Mouse (Mus musculus) left cerebral cortex, adult 11 months (tissue): ENCODE results near the gene Gpr182.

ENCODE experiments used
- DNase-seq: peaks from one replicate; pipeline ENCODE4 v3.0.0; 2022; ENCODE audit warnings: low spot score

The Gpr182 gene

DNA sequence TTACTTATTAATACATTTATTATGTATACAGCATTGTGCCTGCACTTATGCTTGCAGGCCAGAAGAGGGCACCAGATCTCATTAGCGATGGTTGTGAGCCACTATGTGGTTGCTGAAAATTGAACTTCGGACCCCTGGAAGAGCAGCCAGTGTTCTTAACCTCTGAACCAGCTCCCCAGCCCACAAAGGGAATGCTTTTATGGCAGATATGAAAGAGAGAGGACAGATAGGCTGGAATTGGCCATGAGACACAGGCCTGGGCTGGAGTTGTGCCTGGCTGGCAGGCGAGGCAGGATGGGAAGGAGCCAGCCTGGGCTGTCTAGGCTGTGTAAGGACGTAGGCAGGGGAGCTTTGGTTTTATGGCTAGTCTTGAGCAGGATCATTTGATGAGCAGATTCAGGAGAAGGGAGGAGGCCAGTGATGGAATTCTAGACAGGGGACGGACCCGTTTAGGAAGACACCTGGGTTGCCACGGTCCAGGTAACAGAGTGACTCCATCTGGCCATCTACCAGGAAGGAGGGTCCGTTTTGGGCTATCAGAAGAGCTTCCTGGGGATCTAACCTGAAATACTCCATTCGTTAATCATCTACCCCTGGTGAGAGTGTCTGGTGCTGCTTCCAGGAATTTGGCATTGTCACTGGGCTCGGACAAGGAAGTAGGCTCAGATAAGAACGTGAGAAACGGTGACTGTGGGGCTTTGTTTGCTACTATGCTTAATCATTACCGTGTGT lies 13.2 kb downstream of the Gpr182 start:
- no peak for DNase-seq

DNA sequence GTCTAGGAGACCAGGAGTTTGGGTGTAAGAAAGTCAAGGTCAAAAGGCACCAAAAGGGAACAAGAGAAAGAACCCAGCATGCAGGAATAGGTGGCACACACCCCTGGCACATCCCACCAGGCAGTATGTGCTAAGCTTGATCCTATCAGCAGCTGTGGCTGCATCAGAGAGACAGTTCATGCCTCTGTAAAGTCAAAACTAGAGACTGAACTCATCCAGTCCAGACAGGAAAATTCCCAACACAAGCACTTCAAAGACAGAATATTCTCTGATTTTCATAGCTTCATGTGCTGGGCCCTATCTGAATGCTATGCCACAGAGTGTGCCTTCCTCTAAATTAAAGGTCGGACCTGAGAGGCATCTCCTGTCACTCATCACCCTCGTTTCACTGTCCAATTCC lies 14.0 kb downstream of the Gpr182 start:
- DNase-seq = no peak

DNA sequence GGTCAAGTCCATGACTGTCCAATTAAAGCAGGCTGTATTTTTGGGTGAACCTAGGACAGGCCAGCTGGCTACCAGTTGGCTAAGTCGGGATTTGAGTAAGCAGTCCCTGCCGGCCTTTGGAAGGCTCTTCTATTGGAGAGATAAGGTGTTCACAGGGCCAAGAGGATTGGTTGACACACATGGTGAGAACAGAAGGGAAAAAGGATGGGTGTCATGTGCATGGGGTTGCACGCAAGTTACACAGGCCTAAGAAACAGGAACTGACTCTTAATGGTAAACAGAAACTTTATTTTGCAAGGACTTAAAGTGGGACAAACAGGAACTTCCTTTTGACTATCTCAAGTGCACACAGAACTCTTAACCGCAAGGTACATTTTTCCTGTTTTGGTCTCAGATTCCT lies 14.6 kb downstream of the Gpr182 start:
- DNase-seq = no peak

DNA sequence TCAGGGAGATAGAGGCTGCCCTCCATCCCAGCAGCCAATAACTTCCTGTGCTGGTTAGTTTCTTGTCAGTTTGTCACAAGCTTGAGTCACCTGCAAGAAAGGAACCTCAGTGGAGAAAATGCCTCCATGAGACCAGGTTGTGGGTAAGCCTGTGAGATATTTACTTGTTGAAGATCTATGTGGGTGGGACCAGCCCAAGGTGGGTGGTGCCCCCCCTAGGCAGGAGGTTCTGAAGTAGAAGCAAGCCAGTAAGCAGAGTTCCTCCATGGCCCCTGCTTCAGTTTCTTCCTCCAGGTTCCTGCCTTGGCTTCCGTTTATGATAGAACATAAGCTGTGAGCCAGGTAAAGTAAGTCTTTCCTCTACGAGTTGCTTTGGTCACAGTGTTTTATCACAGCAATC lies 15.3 kb downstream of the Gpr182 start:
- DNase-seq = no peak

DNA sequence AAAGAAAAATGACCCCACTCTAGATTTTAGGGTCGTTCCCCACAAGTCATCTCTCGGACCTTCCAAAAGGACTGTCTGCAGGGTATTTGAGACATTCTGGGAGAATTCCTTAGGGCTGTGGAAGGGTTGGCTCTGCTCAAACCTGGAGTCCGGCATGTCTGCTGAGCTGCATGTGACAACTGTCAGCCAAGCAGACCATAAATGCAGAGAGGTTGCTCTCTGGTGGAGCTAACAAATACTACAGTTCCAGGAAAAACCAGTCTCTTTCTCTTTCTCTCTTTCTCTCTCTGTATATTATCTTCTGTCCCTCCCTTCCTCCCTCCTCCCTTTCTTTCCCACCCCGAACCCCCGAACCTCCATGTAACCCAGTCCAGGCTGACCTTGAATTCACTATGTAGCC lies 17.1 kb downstream of the Gpr182 start:
- DNase-seq = no peak

DNA sequence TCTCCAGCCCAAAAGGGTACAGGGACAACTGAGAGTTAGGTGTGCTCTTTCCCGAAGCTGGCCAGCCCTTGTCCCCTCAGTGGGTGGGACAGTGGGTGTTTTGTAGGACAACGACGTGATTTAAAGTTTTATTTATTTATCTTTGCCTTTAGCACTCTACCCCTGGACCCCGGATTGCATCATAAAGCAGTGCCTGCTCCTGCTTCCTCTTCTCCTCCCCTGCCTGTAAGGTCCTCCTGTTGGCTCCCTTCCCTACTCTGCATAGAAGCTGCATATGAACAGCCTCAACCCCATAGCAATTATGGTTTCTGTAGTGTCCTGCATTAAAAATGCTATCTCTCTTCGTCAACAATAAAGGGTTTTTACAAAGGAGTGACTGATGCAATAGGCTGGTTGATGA lies 20.1 kb downstream of the Gpr182 start:
- DNase-seq = no peak

DNA sequence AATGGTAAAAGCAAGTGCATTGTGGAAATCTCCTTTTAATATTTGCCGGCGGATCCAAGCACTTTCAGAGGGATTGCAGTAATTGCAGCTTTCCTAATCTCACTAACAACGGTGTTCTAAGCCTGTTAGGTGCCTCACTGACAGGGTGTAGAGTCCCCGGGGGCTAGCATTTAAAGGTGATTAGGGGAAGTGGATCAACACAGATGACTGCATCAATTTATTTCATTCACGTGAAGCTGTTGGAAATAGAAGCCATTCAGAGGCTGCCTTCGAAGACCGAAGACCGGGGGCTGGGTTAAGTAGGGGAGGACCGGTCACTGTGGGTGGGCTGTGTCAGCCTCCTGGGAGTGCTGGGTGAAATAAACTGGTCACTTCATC lies 20.6 kb downstream of the Gpr182 start:
- no peak for DNase-seq

DNA sequence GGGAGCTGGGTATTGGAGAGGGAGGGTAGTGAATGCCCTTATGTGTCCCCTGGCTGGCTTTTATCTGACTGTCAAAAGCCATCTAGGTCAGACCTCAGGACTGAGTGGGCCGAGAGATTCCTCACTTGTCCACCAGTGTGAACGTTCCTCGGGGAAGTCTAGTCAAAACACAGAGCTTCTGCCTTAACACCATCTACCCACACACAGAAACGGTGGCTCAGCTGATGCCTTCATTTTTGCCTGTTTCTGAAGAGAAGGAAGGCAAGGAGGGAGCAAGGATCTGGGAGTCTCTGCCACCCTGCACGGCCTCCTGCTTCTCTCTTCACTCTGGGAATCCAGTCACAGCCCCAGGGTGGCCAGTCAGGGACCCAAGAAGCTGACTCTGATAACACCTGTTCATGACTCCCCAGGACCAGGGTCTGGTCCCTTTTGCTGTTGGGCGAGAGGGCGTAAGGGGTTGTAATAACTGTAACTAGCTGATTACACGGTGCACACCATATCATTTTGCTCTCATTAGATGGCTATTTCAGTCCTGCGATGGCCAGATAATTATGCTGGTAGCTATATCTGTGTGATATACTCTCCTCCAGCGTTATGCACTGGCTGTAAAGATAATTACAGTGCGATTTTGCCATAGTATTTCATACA lies 21.1 kb downstream of the Gpr182 start:
- DNase-seq = no peak

DNA sequence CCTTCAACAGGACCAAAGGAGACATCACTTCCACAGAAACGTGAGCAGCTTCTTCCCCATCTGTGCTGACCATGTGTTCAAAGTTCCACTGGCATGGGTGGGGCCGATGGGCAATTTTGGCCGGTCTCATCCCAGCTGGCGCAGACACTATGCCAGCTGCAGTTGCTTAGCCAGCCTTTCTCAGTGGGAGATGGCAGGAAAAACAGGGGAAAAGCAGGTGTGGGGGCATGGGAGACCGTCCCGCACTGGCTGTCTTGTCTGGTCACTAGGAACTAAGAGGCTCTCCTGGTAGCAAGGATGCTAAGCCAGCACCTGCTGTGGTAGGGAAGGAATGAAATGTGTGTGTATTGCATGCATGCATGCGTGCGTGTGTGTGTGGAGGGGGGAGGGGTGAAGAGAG lies 23.1 kb downstream of the Gpr182 start:
- no peak for DNase-seq

DNA sequence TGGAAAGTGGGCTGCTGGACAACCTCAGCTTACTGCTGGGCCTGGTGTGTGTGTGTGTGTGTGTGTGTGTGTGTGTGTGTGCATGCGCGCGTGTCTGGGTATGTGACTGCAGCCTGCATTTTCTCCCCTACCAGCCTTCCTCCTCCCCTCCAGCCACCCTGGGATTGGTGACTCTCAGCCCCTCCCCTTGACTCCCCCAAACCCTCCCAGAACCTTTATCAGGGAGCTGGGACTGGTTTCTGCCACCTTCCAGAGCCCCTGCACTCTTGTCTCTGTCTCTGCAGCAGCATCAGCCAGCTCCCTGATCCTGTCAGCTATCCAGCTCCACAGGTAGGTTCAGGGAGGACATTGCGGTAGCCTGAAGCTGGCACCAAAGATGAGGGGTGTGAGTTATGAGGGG lies 26.4 kb downstream of the Gpr182 start:
- no peak for DNase-seq

DNA sequence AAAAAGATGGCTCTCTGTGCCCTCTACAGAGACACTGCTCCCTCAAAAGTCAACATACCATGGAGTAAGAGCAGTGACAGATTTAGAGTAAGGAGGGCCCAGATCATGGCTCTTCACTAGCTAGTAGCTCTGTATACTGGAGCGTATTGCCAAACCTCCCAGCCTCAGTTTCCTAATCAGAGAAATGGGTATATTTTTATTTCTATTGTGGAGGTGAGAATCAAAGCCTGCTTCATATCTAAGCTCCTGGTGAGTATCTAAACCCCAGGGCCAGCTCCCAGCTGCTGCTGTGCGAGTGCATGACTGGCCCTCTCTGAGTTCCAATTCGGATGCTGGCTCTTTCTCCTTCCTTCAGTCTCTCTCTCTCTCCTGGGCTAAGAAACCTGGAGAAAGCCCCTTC lies 27.4 kb downstream of the Gpr182 start, which contains the start of gene Tac2:
Tac2 (plus strand) TSS at position 301 of the 400 bp plus-strand sequence.
- no peak for DNase-seq

DNA sequence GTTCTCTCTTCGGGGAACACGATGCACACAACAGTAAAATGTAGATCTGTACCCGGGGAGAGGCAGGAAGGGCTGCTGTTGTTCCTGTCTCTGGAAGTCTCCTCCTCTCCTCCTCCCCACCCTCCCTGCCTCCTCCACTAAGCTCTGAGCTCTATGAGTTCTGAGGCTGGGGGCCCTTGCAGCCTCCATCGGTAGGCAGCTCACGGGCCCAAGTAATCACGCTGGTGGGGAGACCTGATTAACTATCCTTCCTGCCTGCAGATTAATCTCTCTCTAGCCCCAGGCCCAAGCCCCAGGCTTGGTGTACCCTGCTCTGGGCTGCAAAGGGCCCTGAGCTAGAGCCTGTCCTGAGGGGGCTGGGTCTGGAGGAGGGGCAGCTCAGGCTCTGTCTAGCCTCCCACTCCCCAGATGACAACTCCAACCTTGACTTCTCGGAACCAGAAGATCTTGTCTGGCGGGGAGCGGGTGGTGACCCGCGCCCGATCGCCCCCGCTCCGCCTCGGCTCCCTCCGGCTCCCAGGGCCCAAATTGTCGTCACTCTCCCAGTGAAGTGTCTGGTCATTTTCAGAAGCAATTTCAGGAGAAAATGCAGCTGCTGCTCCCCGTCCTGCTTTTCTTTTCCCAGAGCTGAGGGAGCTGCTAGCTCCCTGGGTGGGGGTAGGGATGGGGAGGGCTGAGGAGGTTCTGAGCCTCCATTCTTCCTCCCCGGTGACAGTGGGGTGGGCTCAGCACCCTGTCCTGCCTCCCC lies 29.7 kb downstream of the Gpr182 start:
- no peak for DNase-seq

DNA sequence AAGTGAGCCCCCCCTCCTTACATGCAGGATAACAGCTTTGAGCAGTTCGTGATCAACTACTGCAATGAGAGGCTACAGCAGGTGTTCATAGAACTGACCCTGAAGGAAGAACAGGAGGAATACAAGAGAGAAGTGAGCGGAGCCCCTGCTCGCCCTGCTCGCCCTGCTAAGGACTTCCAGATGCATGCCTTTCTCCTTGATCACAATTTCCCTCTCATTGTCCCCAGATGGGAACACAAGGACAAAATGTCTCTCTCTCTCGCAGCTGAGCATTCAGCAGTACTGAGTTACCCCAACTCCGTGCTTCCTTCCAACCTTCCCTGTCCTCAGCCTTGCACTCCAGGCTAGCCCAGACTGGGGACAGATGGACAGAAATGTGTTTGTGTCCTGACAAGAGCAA lies 38.8 kb downstream of the Gpr182 start:
- no peak for DNase-seq

DNA sequence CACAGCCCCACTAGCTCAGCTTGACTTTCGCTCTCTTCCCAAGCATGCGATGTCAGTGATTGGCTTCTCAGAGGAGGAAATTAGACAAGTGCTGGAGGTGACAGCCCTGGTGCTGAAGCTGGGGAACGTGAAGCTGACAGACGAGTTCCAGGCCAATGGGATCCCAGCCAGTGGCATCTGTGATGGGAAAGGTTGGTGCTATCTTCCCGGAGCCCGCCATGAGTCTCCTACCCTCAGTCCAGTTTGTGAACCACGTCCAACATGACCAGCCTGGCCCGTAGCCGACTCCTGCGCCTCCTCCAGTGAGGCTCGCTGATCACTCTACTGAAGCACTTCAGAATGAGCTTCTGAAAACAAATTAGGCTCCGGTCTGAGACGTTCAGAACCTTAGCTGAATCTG lies 41.2 kb downstream of the Gpr182 start:
- DNase-seq = no peak

DNA sequence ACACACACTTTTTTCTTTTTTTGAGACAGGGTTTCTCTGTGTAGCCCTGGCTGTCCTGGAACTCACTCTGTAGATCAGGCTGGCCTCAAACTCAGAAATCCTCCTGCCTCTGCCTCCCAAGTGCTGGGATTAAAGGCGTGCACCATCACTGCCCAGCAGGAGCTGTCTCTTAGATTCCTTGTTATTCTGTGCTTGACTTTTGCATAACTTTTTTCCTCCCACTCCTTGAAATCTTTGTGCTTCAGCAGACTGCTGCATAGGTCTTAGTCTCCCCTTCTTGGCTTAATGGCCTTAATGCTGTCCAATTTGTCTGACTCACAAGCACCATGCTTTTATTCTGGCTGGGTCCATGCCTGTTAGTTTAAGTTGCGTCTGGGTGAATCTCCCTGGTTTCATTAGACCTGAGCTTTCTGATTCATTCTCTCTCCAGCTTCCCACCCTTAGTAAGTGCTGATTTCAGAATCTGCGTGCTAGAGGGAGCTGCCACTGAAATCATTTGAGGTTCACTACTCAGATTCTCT lies 42.6 kb downstream of the Gpr182 start:
- no peak for DNase-seq

DNA sequence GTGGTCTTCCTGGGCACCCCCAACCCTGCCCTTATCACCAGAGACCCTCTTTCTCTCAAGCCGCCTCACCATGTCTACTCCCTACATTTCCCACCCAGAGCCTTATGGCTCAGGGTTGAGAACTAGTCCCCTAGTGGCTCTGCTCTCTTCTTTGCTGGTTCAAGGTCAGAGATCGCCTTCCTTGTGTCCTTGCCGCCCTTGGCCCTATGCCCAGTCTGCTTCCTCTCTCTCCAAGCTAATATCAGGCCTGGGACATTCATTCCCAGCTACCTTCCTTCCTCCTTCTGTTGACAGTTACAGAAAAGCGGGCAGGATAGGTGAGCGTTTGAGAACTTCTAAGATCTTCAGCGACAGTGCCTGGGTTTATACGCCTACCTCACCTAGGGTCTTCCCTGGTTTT lies 43.8 kb downstream of the Gpr182 start:
- DNase-seq = no peak

DNA sequence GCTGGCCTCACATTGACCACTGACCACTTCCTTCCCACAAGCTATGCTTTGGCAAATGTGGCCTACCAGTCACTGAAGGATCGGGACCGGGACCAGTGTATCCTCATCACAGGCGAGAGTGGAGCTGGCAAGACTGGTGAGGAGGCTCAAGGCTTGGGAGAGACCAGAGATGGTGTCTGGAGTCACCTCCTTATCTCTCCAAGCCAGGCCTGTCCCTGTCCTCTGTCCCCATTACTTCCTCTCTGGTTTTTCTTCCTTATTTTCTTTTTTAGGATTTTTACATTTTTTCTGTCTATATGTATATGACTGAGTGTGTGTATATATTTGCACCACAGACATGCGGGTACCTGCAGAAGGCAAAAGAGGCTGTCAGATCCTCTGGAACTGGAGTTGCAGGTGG lies 45.7 kb downstream of the Gpr182 start:
- no peak for DNase-seq

DNA sequence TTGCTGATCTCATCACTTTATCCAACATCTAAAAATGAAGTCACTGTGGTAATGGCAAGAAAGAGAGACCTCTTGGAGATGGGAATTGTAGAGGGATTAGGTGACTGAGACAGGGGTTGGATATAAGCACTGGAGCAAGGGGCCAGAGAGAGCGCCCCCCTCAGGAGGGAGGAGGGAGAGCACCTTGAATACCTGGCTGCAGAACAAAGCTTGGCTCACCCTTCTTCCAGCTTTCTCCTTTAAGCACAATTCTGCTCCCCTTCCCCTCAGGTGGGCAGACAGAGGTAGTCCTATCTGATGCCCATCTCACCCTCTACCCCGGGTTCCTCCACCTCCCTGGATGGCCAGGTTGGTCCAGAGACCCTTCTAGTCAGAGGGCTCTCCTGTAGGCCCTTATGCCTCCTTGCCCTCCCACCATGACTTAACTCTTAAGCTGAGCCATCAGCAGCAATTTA lies 46.7 kb downstream of the Gpr182 start, which contains the start of gene Myo1a:
Myo1a (plus strand) TSS at position 405 of the 455 bp plus-strand sequence.
- DNase-seq = no peak

DNA sequence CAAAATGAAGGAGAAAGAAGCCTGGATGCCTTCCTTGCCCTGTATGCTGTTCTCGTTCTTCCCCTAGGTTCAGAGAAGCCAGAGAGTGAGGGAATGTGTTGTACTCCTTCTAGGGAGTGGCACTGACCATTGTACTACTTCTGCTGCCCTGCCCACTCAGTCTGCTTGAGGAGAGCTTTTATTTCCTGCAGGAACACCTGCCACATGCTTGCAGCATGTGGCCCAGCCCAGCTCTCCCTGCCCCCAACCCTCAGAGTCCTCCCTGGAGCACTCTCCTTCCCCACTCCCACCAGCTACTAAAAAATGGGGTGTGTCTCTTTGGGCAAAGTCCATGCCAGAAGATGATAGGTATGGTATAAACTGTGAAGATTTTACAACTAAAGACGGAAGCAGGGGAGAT lies 47.2 kb downstream of the Gpr182 start:
- DNase-seq = no peak

DNA sequence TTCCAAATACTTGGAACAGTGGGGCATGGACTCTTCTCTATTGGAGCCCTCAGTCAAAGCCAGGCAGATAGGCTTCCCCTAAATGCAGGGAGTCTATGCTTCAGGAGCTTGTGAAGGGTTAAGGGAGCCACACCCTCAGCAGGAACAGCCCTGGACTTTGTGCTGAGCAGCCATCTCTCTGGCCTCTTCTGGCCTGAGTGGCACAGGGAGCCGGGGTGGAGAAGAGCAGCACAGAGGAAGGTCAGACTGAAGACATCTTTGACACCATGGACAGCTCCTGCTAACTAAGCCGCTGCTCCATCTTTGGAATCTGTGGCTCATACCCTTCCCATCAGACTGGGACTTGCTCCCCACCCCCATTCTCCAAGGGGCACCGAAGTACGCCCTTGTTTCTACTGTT lies 48.2 kb downstream of the Gpr182 start:
- DNase-seq = no peak

DNA sequence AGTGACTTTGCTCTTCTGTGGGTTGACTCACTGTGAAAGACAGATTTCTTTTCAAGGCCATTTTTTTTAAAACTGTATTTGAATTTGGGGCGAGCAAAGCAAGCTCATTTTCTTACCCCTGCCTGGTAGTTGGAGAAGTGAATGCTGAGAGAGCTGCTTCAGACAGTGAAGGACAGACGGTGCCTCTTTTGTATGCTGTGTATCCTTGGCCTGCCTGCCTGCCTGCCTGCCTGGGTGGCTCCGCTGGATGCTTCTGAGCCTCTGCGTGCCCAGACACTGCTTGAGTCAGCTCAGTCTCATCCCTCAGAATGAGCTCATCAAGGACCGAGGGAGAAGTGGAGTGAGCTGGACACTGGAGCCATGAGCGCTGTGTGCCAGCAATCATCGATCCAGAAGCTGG lies 52.6 kb downstream of the Gpr182 start:
- no peak for DNase-seq
